Mouse (Mus musculus): ENCODE data around the gene Arl10.

Gene Arl10

DNA sequence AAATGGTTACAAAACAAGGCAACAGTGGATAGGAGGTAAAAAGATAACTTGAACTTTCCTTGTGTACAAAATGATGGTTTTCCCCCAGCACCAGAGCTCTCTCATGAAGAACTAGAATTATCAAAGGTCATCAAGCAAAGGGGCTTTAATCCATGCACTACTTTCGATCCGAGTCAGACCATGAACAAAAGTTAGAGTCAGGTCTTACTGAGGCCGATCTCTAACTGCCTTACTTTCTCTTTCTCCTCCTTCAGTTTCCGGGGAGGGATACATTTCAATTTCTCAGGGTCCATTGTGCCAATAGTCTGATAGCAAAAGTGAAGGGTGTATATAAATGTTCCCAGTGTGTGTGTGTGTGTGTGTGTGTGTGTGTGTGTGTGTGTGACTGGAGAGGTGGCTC is 2.2 kb upstream of the Arl10 start:
- no peak overlapping the region for H3K4me3 ChIP-seq (replicated peaks; ENCODE audit: low read length)
- TF ChIP-seq POU5F1 (IDR thresholded peaks at IDR 0.05; ENCODE audit: borderline replicate concordance, low read length) (no peak), NANOG (IDR thresholded peaks at IDR 0.05; ENCODE audit: borderline replicate concordance, low read length) (no peak), CTCF (conservative IDR thresholded peaks at IDR 0.05; ENCODE audit: low read length) (no peak)
- peaks cover 65% of the 10 kb centered on the region for H3K4me1 ChIP-seq (replicated peaks; ENCODE audit: low read depth, low read length)
- no peaks in the 10 kb centered on the region for H3K9me3 ChIP-seq (ENCODE audit: low read length)
- peaks cover 18% of the 10 kb centered on the region for H3K36me3 ChIP-seq (ENCODE audit: insufficient read depth, low read length)
- H3K27me3 ChIP-seq (ENCODE audit: insufficient read depth, low read length), result peaks cover 20% of the 10 kb centered on the region

DNA sequence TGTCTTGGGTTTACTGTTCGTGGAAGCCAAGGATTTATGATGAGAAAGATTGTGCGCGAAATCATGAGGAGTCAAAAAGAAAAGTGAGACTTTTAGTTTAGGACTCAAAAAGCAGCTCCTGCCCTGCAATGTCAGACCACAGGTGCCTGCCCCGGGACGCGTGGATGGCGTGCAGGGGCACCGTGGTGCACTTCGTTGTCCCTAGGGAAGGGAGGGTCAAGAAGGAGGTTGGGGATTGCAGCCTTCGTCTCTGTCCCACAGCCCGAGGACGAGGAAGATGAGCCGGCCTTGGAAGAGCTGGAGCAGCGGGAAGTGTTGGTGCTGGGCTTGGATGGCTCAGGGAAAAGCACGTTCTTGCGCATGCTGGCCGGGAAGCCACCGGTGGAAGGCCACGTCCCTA is 674 bp downstream of the Arl10 start:
- Histone ChIP-seq H3K27me3 (ENCODE audit: insufficient read depth, low read length) (peaks cover 20% of the 10 kb centered on the region), H3K4me3 (replicated peaks; ENCODE audit: low read length) (peak overlapping the region; percentile 97), H3K9me3 (ENCODE audit: low read length) (no peaks in the 10 kb centered on the region), H3K36me3 (ENCODE audit: insufficient read depth, low read length) (peaks cover 43% of the 10 kb centered on the region), H3K4me1 (replicated peaks; ENCODE audit: low read depth, low read length) (peaks cover 60% of the 10 kb centered on the region)
- no peak for TF ChIP-seq POU5F1 (IDR thresholded peaks at IDR 0.05; ENCODE audit: borderline replicate concordance, low read length)
- TF ChIP-seq NANOG (IDR thresholded peaks at IDR 0.05; ENCODE audit: borderline replicate concordance, low read length), result no peak
- TF ChIP-seq CTCF (conservative IDR thresholded peaks at IDR 0.05; ENCODE audit: low read length), result no peak

DNA sequence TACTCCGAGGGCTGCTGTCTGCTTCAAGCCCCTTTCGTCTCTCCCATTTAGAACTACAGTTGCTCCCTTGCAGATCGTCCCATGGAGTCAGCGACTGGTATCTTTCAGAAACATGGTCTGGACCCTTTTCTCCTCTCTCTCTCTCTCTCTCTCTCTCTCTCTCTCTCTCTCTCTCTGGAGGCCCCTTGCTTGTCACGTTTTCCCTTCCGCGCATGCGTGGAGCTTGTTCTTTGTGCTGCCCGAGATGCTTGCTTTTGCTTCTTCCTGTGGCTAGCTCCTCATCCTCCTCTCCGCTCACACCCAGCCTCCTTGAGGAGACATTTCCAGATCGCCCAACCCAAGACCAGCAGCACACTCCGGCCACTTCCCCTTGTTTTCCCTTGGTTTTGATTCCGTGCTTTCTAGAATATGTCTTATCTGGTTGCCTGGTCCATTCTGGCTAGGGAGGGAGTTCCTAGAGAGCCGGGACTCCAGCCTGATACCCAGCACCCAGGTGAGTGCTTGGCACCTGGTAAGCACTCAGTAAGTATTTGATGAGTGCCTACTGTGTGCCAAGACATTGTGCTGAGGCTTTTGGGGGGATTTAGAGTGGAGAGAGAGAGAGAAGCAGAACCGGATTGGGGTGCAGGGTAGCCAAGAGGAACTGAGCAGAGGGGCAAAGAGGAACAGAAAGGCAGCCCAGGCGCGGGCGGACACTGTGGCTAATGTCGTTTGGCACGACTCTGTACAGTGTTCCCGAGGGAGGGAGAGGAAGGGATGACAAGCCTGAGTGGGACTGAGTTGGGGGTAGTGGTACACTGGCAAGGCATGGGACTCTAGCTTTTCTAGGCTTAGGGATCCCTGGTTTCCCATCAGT is 3.1 kb downstream of the Arl10 start:
- H3K27me3 ChIP-seq (ENCODE audit: insufficient read depth, low read length), result peaks cover 20% of the 10 kb centered on the region
- H3K4me3 ChIP-seq (replicated peaks; ENCODE audit: low read length), result peak overlapping the region; percentile 58
- peaks cover 72% of the 10 kb centered on the region for H3K4me1 ChIP-seq (replicated peaks; ENCODE audit: low read depth, low read length)
- H3K9me3 ChIP-seq (ENCODE audit: low read length), result no peaks in the 10 kb centered on the region
- no peak for TF ChIP-seq CTCF (conservative IDR thresholded peaks at IDR 0.05; ENCODE audit: low read length)
- TF ChIP-seq NANOG (IDR thresholded peaks at IDR 0.05; ENCODE audit: borderline replicate concordance, low read length), result no peak
- TF ChIP-seq POU5F1 (IDR thresholded peaks at IDR 0.05; ENCODE audit: borderline replicate concordance, low read length), result no peak
- H3K36me3 ChIP-seq (ENCODE audit: insufficient read depth, low read length), result peaks cover 67% of the 10 kb centered on the region

DNA sequence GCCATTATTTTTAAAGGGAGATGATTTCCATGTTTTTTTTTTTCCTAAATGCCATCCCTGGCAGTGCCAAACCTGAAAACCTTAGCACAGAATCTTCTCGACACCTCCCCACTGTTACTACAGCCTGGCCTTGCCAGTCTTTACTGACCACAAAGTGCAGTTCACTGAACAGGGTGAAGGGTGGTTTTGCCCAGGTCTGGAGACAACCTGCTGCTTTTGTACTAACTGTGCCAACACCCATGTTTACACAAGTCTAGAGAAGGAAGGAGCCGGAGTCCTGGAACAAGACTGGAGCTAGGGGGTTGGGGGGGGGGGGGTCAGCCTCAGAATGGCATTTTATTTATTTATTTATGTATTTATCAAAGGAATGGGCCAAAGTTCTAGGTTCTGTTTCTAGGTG is 6.6 kb downstream of the Arl10 start:
- TF ChIP-seq POU5F1 (IDR thresholded peaks at IDR 0.05; ENCODE audit: borderline replicate concordance, low read length), result no peak
- no peak for TF ChIP-seq NANOG (IDR thresholded peaks at IDR 0.05; ENCODE audit: borderline replicate concordance, low read length)
- no peak for TF ChIP-seq CTCF (conservative IDR thresholded peaks at IDR 0.05; ENCODE audit: low read length)
- H3K4me1 ChIP-seq (replicated peaks; ENCODE audit: low read depth, low read length), result peaks cover 63% of the 10 kb centered on the region
- peaks cover 5% of the 10 kb centered on the region; the same call in 1 of the 2 replicates for H3K27me3 ChIP-seq (ENCODE audit: insufficient read depth, low read length)
- peaks cover 96% of the 10 kb centered on the region for H3K36me3 ChIP-seq (ENCODE audit: insufficient read depth, low read length)
- no peak overlapping the region for H3K4me3 ChIP-seq (replicated peaks; ENCODE audit: low read length)
- H3K9me3 ChIP-seq (ENCODE audit: low read length), result no peaks in the 10 kb centered on the region

DNA sequence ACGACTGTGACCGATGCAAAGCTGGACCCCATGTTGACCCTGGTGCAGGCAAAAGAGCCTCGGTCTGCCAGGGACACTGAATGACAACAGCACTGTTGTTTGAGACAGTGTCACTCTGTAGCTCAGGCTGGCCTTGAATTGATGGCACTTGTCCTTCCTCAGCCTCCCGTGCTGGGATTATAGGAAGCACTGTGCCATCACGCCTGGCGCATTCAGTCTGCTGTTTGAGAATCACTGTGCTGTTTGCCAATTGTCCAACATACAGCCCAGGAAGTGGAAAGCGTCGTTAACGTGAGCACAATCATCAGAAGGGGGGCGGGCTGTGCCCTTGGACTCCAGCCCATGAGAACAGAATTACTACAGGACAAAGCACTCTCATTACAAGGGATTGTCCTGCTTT is 7.3 kb downstream of the Arl10 start:
- Histone ChIP-seq H3K9me3 (ENCODE audit: low read length) (no peaks in the 10 kb centered on the region), H3K4me3 (replicated peaks; ENCODE audit: low read length) (no peak overlapping the region), H3K27me3 (ENCODE audit: insufficient read depth, low read length) (no peaks in the 10 kb centered on the region), H3K4me1 (replicated peaks; ENCODE audit: low read depth, low read length) (peaks cover 56% of the 10 kb centered on the region), H3K36me3 (ENCODE audit: insufficient read depth, low read length) (peaks cover 96% of the 10 kb centered on the region)
- TF ChIP-seq NANOG (IDR thresholded peaks at IDR 0.05; ENCODE audit: borderline replicate concordance, low read length) (no peak), CTCF (conservative IDR thresholded peaks at IDR 0.05; ENCODE audit: low read length) (no peak), POU5F1 (IDR thresholded peaks at IDR 0.05; ENCODE audit: borderline replicate concordance, low read length) (no peak)

DNA sequence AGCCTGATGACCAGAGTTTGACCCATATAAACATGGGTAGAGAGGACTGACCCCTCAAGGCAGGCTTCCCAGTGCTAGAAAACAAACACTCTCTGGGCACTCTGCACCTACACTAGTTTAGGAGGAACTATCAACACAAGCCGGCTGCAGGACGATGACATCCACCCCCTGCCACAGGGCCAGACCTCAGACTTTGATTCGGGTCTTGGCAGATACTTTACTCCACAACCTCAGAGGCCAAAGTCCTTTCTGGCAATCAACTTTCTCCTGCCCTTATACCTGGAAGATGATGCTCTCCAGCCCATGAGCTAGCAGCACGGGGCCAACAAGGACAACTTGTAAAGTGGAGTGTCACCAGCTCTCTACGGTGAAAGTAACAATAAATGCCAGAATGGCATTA is 8.0 kb downstream of the Arl10 start:
- no peak for TF ChIP-seq POU5F1 (IDR thresholded peaks at IDR 0.05; ENCODE audit: borderline replicate concordance, low read length)
- TF ChIP-seq NANOG (IDR thresholded peaks at IDR 0.05; ENCODE audit: borderline replicate concordance, low read length), result no peak
- TF ChIP-seq CTCF (conservative IDR thresholded peaks at IDR 0.05; ENCODE audit: low read length), result no peak
- H3K36me3 ChIP-seq (ENCODE audit: insufficient read depth, low read length), result peaks cover 98% of the 10 kb centered on the region
- H3K4me1 ChIP-seq (replicated peaks; ENCODE audit: low read depth, low read length), result peaks cover 49% of the 10 kb centered on the region
- no peak overlapping the region for H3K4me3 ChIP-seq (replicated peaks; ENCODE audit: low read length)
- no peaks in the 10 kb centered on the region for H3K27me3 ChIP-seq (ENCODE audit: insufficient read depth, low read length)
- no peaks in the 10 kb centered on the region for H3K9me3 ChIP-seq (ENCODE audit: low read length)

DNA sequence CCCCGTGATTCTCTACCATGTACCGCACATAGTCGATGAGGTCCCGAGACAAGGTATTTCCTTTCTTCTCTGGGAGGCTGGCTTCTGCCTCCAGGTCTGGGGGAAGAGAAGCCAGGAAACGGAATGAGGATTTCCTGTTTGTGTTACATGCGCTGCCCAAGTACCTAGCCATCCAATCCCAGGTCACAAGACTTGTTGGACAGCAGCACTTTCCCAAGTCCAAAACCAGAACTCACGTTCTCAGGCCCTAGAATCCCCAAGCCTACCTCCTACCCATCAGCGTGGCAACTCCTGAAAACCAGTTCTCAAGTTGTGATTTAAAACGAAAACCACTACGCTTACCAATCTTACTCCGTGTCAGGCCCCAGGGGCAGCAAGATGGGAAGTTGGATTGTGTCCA is 11.0 kb downstream of the Arl10 start:
- no peak for TF ChIP-seq NANOG (IDR thresholded peaks at IDR 0.05; ENCODE audit: borderline replicate concordance, low read length)
- no peak for TF ChIP-seq CTCF (conservative IDR thresholded peaks at IDR 0.05; ENCODE audit: low read length)
- TF ChIP-seq POU5F1 (IDR thresholded peaks at IDR 0.05; ENCODE audit: borderline replicate concordance, low read length), result no peak
- Histone ChIP-seq H3K4me1 (replicated peaks; ENCODE audit: low read depth, low read length) (peaks cover 48% of the 10 kb centered on the region), H3K27me3 (ENCODE audit: insufficient read depth, low read length) (no peaks in the 10 kb centered on the region), H3K4me3 (replicated peaks; ENCODE audit: low read length) (no peak overlapping the region), H3K9me3 (ENCODE audit: low read length) (no peaks in the 10 kb centered on the region), H3K36me3 (ENCODE audit: insufficient read depth, low read length) (peaks cover 81% of the 10 kb centered on the region)

DNA sequence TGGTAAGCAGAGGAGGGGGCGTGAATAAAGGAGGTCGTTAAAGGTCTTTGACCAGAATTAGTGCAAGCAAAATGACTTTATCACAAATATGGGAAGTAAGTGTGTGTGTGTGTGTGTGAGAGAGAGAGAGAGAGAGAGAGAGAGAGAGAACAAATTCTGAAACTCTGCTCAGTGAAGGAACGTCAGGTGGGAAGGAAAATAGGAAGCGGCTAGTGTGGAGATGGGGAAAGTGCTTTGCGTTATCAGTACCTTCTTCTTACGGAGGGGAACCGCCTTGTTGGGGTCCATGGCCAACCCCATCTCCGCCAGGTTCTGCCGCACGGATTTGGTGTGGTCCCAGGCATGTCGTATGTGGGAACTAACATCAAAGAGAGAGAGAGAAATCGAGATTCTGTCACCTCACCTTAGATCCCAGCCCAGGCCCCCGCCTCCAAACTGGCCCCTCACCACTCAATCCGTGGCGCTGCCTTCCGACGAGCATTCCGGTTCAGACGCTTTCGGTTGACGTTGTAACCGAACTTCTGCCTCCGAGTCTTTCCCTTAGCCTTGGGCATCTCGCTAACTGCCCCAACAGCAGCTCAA is 14.7 kb downstream of the Arl10 start:
- Histone ChIP-seq H3K4me3 (replicated peaks; ENCODE audit: low read length) (peak overlapping the region; percentile 97), H3K36me3 (ENCODE audit: insufficient read depth, low read length) (peaks cover 79% of the 10 kb centered on the region), H3K4me1 (replicated peaks; ENCODE audit: low read depth, low read length) (peaks cover 61% of the 10 kb centered on the region), H3K9me3 (ENCODE audit: low read length) (no peaks in the 10 kb centered on the region), H3K27me3 (ENCODE audit: insufficient read depth, low read length) (no peaks in the 10 kb centered on the region)
- no peak for TF ChIP-seq CTCF (conservative IDR thresholded peaks at IDR 0.05; ENCODE audit: low read length)
- no peak for TF ChIP-seq NANOG (IDR thresholded peaks at IDR 0.05; ENCODE audit: borderline replicate concordance, low read length)
- no peak for TF ChIP-seq POU5F1 (IDR thresholded peaks at IDR 0.05; ENCODE audit: borderline replicate concordance, low read length)

Data from E14TG2a.4 (cell line).